Mouse (Mus musculus): Measurements from ENCODE around the gene Clcn5.

DNA sequence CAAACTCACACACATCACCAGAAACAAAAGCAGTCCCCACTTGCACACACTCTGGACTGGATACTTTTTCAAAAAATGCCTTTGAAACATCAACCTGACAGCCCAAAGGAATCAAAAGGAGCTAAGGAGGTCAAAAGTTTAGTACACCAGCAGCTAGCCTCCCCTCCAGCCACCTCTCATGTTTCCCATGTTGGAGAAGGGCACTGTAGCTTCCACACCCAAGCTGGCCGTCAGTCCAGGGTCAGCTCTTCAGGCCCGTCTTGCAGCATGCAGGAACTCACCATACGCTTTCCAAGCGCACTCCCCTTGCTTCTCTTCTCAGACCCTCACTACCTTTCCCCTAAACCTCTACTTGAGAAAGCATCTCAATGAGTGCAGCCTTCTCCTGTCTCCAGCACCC lies 4.5 kb downstream of the Clcn5 start:
- no peak for TF ChIP-seq CTCF (IDR thresholded peaks at IDR 0.05; ENCODE audit: low read depth)
- no peak for TF ChIP-seq EP300 (IDR thresholded peaks at IDR 0.05; ENCODE audit: low read depth)
